Mouse (Mus musculus) hindbrain, postnatal 0 days (tissue): ENCODE results near the gene 2310061I04Rik. TPM values are rescaled to one million over a fixed set of nuclear protein-coding genes. Genes with fewer than 3 reads are reported as not detected.

ENCODE experiments used
- ATAC-seq: fragments of 200-750 bp; cut with Nextera tagmentation; 2 replicates; pipeline ENCODE4 v1.8.0; 2017; ENCODE audit warnings: mild to moderate bottlenecking, moderate TSS enrichment, moderate library complexity
- DNase-seq: peaks from one replicate; pipeline ENCODE4 v3.0.0-alpha.2; 2015; ENCODE audit warnings: low spot score
- H3K27ac ChIP-seq: fragments of 300-500 bp; sonication (generic); 2 replicates; pipeline ENCODE4 v1.5.1; 2014; ENCODE audit warnings: mild to moderate bottlenecking
- H3K27me3 ChIP-seq: fragments of 300-500 bp; sonication (generic); 2 replicates; pipeline ENCODE4 v1.6.1; 2014; ENCODE audit warnings: low read length, mixed read lengths; ENCODE audit not compliant: insufficient read depth
- H3K36me3 ChIP-seq: fragments of 300-500 bp; sonication (generic); 2 replicates; pipeline ENCODE4 v1.6.1; 2014; ENCODE audit warnings: low read length, mixed read lengths; ENCODE audit not compliant: insufficient read depth
- H3K4me1 ChIP-seq: fragments of 300-500 bp; sonication (generic); 2 replicates; pipeline ENCODE4 v1.6.1; 2014; ENCODE audit warnings: antibody characterized with exemption, low read length, mixed read lengths; ENCODE audit not compliant: insufficient read depth
- H3K4me2 ChIP-seq: fragments of 300-500 bp; sonication (generic); 2 replicates; pipeline ENCODE4 v1.6.1; 2014; ENCODE audit warnings: low read depth, mild to moderate bottlenecking, low read length, moderate library complexity, mixed read lengths
- H3K4me3 ChIP-seq: fragments of 300-500 bp; sonication (generic); 2 replicates; pipeline ENCODE4 v1.5.1; 2014; ENCODE audit warnings: low read length
- H3K9ac ChIP-seq: fragments of 300-500 bp; sonication (generic); replicated peaks from 2 replicates; pipeline ENCODE4 v1.6.1; 2014; ENCODE audit warnings: mild to moderate bottlenecking, low read length, moderate library complexity, mixed read lengths
- H3K9me3 ChIP-seq: fragments of 300-500 bp; sonication (generic); 2 replicates; pipeline ENCODE4 v1.6.1; 2016; ENCODE audit warnings: low read length, mixed read lengths
- CTCF ChIP-seq: IDR thresholded peaks from 2 replicates; pipeline ENCODE4 v1.5.1; 2016; ENCODE audit warnings: antibody characterized with exemption, control low read depth, low read depth
- WGBS: fragments of 180-500 bp; shearing (Covaris S2); extraction: QIAGEN DNeasy Blood & Tissue Kit; methylation state at CpG from one replicate; pipeline ENCODE4 v1.1.7; 2014; 5-methylcytosine and 5-hydroxymethylcytosine counted together
- microRNA counts: library from miRNA; unstranded; fragments of <30 nt; microRNA quantifications from one replicate; lab custom pipeline; 2015
- microRNA-seq, 2 experiments: library from miRNA; unstranded; fragments of <30 nt; microRNA quantifications; one replicate each; pipeline ENCODE4; 2016
- polyA plus RNA-seq: library from polyadenylated mRNA; unstranded; fragments of >200 nt; fragmentation: Nextera tagmentation; extraction: Ambion mirVana; gene quantifications from 2 replicates; pipeline ENCODE4 v1.2.1, GENCODE M21; 2015
- total RNA-seq: library from RNA; depleted of rRNA; stranded (reverse); fragments of >200 nt; gene quantifications from 2 replicates; pipeline ENCODE4 v1.2.3, GENCODE M21; 2014; rRNA removed

The 2310061I04Rik gene
- total and polyA plus RNA-seq, 2 experiments from 2014 or later: 49.2 to 74.3 TPM

- no peak for ATAC-seq
- H3K27me3 ChIP-seq: no peaks in the 10 kb centered on the region
These were observed 37.9 kb downstream of the 2310061I04Rik start for GRCm38 (mm10) chr17:35859371-35859770.

DNA sequence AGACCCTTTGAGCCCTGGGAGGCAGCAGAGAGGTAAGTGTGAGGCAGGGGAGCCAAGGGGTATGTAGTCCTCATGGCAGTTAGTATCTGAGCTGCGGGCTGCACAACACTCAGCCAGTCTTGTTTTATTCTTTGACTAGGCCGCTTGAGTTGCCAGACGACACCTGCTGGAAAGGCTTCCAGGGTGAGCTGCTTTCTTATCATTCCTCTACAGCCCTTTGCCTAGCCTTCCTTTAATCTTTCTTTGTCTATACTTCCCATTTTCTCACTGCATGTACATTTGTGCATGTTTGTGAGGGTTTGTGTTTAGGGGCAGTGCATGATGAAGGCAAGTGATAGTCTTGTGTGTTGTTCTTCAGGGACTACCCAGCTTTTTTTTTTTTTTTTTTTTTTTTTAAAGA, 46.3 kb downstream of the 2310061I04Rik start:
- H3K27me3 ChIP-seq: no peaks in the 10 kb centered on the region
- no peak overlapping the region for H3K27ac ChIP-seq
- DNase-seq (no peak), ATAC-seq (no peak)
- H3K36me3 ChIP-seq: peaks cover 65% of the 10 kb centered on the region
- WGBS: 84% methylated on average over 3 of the region's 3 CpGs
- no peak overlapping the region for H3K4me2 ChIP-seq
- H3K9ac ChIP-seq: no peak overlapping the region
- H3K4me3 ChIP-seq: no peak overlapping the region
- H3K4me1 ChIP-seq: no peaks in the 10 kb centered on the region
- H3K9me3 ChIP-seq: no peaks in the 10 kb centered on the region
- no peak for TF ChIP-seq CTCF

More at GRCm38 (mm10) chr17:35859371-35859770, 37.9 kb downstream of the 2310061I04Rik start:
- Histone ChIP-seq H3K36me3 (peaks cover 16% of the 10 kb centered on the region; the same call in 1 of the 2 replicates), H3K27ac (no peak overlapping the region), H3K9me3 (no peaks in the 10 kb centered on the region), H3K9ac (no peak overlapping the region), H3K4me3 (no peak overlapping the region), H3K4me1 (no peaks in the 10 kb centered on the region; the same call in 1 of the 2 replicates), H3K4me2 (no peak overlapping the region)
- no peak for TF ChIP-seq CTCF
- WGBS: 93% methylated on average over 1 of the region's 1 CpGs
- DNase-seq: no peak

DNA sequence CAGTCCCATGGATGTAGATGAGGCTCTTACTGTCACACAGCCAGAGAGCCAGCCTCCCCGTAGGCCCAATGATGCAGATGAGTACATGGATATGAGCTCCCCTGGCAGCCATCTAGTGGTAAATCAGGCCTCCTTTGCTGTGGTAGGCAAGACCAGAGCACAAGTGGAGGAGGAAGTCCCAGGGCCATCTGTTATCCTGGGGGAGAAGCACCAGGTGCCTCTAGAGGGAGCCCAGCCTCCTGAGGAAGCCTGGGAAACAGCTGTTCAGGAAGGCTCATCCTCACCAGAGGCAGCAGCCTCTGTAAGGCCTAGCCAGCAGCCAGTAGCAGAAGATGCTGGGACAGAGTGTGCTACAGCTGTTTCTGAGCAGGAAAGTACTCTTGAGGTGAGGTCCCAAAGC, 49.1 kb downstream of the 2310061I04Rik start:
- peaks cover 63% of the 10 kb centered on the region for H3K36me3 ChIP-seq

DNA sequence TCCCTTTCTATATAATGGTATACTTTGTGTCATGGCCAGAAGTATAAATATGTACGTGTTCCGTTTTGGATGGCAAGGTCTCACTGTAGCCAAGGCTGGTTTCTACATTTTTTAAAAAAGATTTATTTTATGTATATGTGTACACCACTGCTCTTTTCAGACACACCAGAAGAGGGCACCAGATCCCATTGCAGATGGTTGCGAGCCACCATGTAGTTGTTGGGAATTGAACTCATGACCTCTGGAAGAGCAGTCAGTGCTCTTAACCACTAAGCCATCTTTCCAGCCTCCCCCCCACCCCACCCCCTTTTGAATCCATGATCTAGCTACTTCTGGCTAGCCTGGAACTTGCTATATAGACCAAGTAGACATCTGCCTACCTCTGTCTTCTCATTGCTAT, 53.7 kb downstream of the 2310061I04Rik start:
- no peaks in the 10 kb centered on the region for H3K4me1 ChIP-seq
- H3K36me3 ChIP-seq: peaks cover 24% of the 10 kb centered on the region
- H3K4me3 ChIP-seq: no peak overlapping the region
- H3K4me2 ChIP-seq: no peak overlapping the region
- H3K27ac ChIP-seq: no peak overlapping the region
- H3K9me3 ChIP-seq: no peaks in the 10 kb centered on the region
- WGBS: 94% methylated on average over 3 of the region's 3 CpGs
- H3K27me3 ChIP-seq: no peaks in the 10 kb centered on the region
- DNase-seq (no peak), ATAC-seq (no peak)
- no peak overlapping the region for H3K9ac ChIP-seq
- TF ChIP-seq CTCF: peak; percentile 26

More for the DNA sequence above, 49.1 kb downstream of the 2310061I04Rik start:
- TF ChIP-seq CTCF: peak; percentile 8; the same call in 1 of the 2 replicates
- Histone ChIP-seq H3K27ac (no peak overlapping the region), H3K9me3 (no peaks in the 10 kb centered on the region), H3K9ac (no peak overlapping the region), H3K27me3 (no peaks in the 10 kb centered on the region), H3K4me2 (no peak overlapping the region), H3K4me1 (no peaks in the 10 kb centered on the region), H3K4me3 (no peak overlapping the region)
- WGBS: 79% methylated on average over 1 of the region's 1 CpGs
- ATAC-seq (no peak; the same call in 1 of the 2 replicates), DNase-seq (no peak)

MicroRNA genes within 50 kb of the gene (microRNA counts, 519-probe panel; counts per million panel counts)
- microRNA mmu-miR-1894-3p (lab: Ali Mortazavi, UCI) (948 counts per million, percentile 11 among the panel's probes with 10 or more counts), microRNA mmu-miR-1894-5p (lab: Ali Mortazavi, UCI) (not detected)

Small RNAs within 50 kb of the gene (microRNA-seq; reads per million reads assigned to microRNA genes)
- gene Gm28033 (0 to 0.18 reads per million in 2 experiments), gene Mir1894 (0 to 0.36 reads per million in 2 experiments)

Other genes starting within 250 kb of the 2310061I04Rik start
- 37.3 and 46.8 TPM in 2 replicates for gene Vars2, start 229.8 kb downstream of the 2310061I04Rik start, total RNA-seq
- 12.6 and 14.8 TPM in 2 replicates for gene Vars2, start 229.8 kb downstream of the 2310061I04Rik start, polyA plus RNA-seq
- 26.1 and 27.2 TPM in 2 replicates for gene Gtf2h4, start 223.7 kb downstream of the 2310061I04Rik start, total RNA-seq
- 18.6 and 21.3 TPM in 2 replicates for gene Gtf2h4, start 223.7 kb downstream of the 2310061I04Rik start, polyA plus RNA-seq
- 108 and 139 TPM in 2 replicates for gene Ddr1, start 192.8 kb downstream of the 2310061I04Rik start, total RNA-seq
- gene Ddr1, start 192.8 kb downstream of the 2310061I04Rik start, polyA plus RNA-seq: 63.3 and 66.3 TPM in 2 replicates
- 13.7 and 19.4 TPM in 2 replicates for gene Ier3, start 75.7 kb downstream of the 2310061I04Rik start, total RNA-seq
- gene Ier3, start 75.7 kb downstream of the 2310061I04Rik start, polyA plus RNA-seq: 18.3 and 19.4 TPM in 2 replicates
- 94.1 and 142 TPM in 2 replicates for gene Flot1, start 74.2 kb downstream of the 2310061I04Rik start, total RNA-seq
- gene Flot1, start 74.2 kb downstream of the 2310061I04Rik start, polyA plus RNA-seq: 162 TPM in 2 replicates
- gene Tubb5, start 59.1 kb downstream of the 2310061I04Rik start, total RNA-seq: 3,311 and 3,326 TPM in 2 replicates
- 1,502 and 1,606 TPM in 2 replicates for gene Tubb5, start 59.1 kb downstream of the 2310061I04Rik start, polyA plus RNA-seq
- gene Mdc1, start 55.9 kb downstream of the 2310061I04Rik start, total RNA-seq: 14.7 and 26.7 TPM in 2 replicates
- gene Mdc1, start 55.9 kb downstream of the 2310061I04Rik start, polyA plus RNA-seq: 3.9 and 4.1 TPM in 2 replicates
- gene Nrm, start 36.1 kb downstream of the 2310061I04Rik start, total RNA-seq: 14.7 and 27.2 TPM in 2 replicates
- gene Nrm, start 36.1 kb downstream of the 2310061I04Rik start, polyA plus RNA-seq: 24.6 and 25.7 TPM in 2 replicates
- gene Ppp1r18, start 31.8 kb downstream of the 2310061I04Rik start, total RNA-seq: 32.0 and 34.3 TPM in 2 replicates
- gene Ppp1r18, start 31.8 kb downstream of the 2310061I04Rik start, polyA plus RNA-seq: 18.4 and 19.3 TPM in 2 replicates
- 31.3 and 33.2 TPM in 2 replicates for gene Dhx16, start 17.6 kb downstream of the 2310061I04Rik start, total RNA-seq
- 22.9 and 23.1 TPM in 2 replicates for gene Dhx16, start 17.6 kb downstream of the 2310061I04Rik start, polyA plus RNA-seq
- 163 and 169 TPM in 2 replicates for gene Atat1, start 12.6 kb upstream of the 2310061I04Rik start, total RNA-seq
- gene Atat1, start 12.6 kb upstream of the 2310061I04Rik start, polyA plus RNA-seq: 222 and 225 TPM in 2 replicates
- 42.9 and 45.9 TPM in 2 replicates for gene Mrps18b, start 19.0 kb upstream of the 2310061I04Rik start, total RNA-seq
- 66.6 and 72.2 TPM in 2 replicates for gene Mrps18b, start 19.0 kb upstream of the 2310061I04Rik start, polyA plus RNA-seq
- 37.5 and 44.0 TPM in 2 replicates for gene Ppp1r10, start 19.0 kb upstream of the 2310061I04Rik start, total RNA-seq
- gene Ppp1r10, start 19.0 kb upstream of the 2310061I04Rik start, polyA plus RNA-seq: 20.3 and 22.5 TPM in 2 replicates
- gene Abcf1, start 72.3 kb upstream of the 2310061I04Rik start, total RNA-seq: 47.7 and 57.3 TPM in 2 replicates
- 94.5 and 99.4 TPM in 2 replicates for gene Abcf1, start 72.3 kb upstream of the 2310061I04Rik start, polyA plus RNA-seq
- 101 and 106 TPM in 2 replicates for gene Gnl1, start 82.4 kb upstream of the 2310061I04Rik start, total RNA-seq
- gene Gnl1, start 82.4 kb upstream of the 2310061I04Rik start, polyA plus RNA-seq: 75.8 and 76.2 TPM in 2 replicates
- 39.9 and 46.7 TPM in 2 replicates for gene Prr3, start 82.8 kb upstream of the 2310061I04Rik start, total RNA-seq
- 72.7 and 81.9 TPM in 2 replicates for gene Prr3, start 82.8 kb upstream of the 2310061I04Rik start, polyA plus RNA-seq
- 0.10 and 0.11 TPM in 2 replicates for gene H2-T24, start 123.1 kb upstream of the 2310061I04Rik start, total RNA-seq
- gene H2-T24, start 123.1 kb upstream of the 2310061I04Rik start, polyA plus RNA-seq: 7.1 and 7.7 TPM in 2 replicates
- 6.6 and 7.3 TPM in 2 replicates for gene H2-T23, start 135.4 kb upstream of the 2310061I04Rik start, total RNA-seq
- 8.8 and 9.4 TPM in 2 replicates for gene H2-T23, start 135.4 kb upstream of the 2310061I04Rik start, polyA plus RNA-seq
- 10.0 and 15.4 TPM in 2 replicates for gene H2-T22, start 145.3 kb upstream of the 2310061I04Rik start, total RNA-seq
- 9.1 and 11.8 TPM in 2 replicates for gene H2-T22, start 145.3 kb upstream of the 2310061I04Rik start, polyA plus RNA-seq
- gene Gm6034, start 145.5 kb upstream of the 2310061I04Rik start, total RNA-seq: not detected in 2 replicates
- not detected in 2 replicates for gene Gm6034, start 145.5 kb upstream of the 2310061I04Rik start, polyA plus RNA-seq
- gene Gm11127, start 160.9 kb upstream of the 2310061I04Rik start, total RNA-seq: not detected in 2 replicates
- gene Gm11127, start 160.9 kb upstream of the 2310061I04Rik start, polyA plus RNA-seq: not detected in 2 replicates
- not detected in 2 replicates for gene Gm19684, start 224.2 kb upstream of the 2310061I04Rik start, total RNA-seq
- gene Gm19684, start 224.2 kb upstream of the 2310061I04Rik start, polyA plus RNA-seq: not detected in 2 replicates
- not detected in 2 replicates for gene Gm7030, start 232.0 kb upstream of the 2310061I04Rik start, total RNA-seq
- gene Gm7030, start 232.0 kb upstream of the 2310061I04Rik start, polyA plus RNA-seq: not detected in 2 replicates